Mouse (Mus musculus) myocyte (in vitro differentiated cells): ENCODE measurements at regions not wholly inside any gene's neighbourhood (a gene's known extent, or its start where the extent isn't known, plus 50 kb on each side); places are given as distances from the start of the nearest gene placed in this dataset.

Experiments used
- E2F4 ChIP-seq: IDR thresholded peaks from one replicate; pipeline ENCODE4 v1.6.1; 2011; ENCODE audit warnings: mild to moderate bottlenecking, control low read depth, moderate library complexity; ENCODE audit not compliant: insufficient read depth
- MAX ChIP-seq: IDR thresholded peaks from one replicate; pipeline ENCODE4 v1.6.1; 2011; ENCODE audit warnings: low read depth, mild to moderate bottlenecking, control low read depth
- POLR2A ChIP-seq: IDR thresholded peaks from one replicate; pipeline ENCODE4 v1.6.1; 2011; ENCODE audit warnings: low read depth, mild to moderate bottlenecking, control low read depth, moderate library complexity; ENCODE audit not compliant: insufficient read length
- POLR2AphosphoS2 ChIP-seq: IDR thresholded peaks from one replicate; pipeline ENCODE4 v1.6.1; 2011; ENCODE audit warnings: low read depth, control low read depth; ENCODE audit not compliant: insufficient read length
- TCF12 ChIP-seq: IDR thresholded peaks from one replicate; pipeline ENCODE4 v1.6.1; 2011; ENCODE audit warnings: mild to moderate bottlenecking, control low read depth; ENCODE audit not compliant: poor library complexity, insufficient read depth, severe bottlenecking
- USF1 ChIP-seq: IDR thresholded peaks from one replicate; pipeline ENCODE4 v1.6.1; 2011; ENCODE audit warnings: low read depth, mild to moderate bottlenecking, control low read depth, moderate library complexity

DNA sequence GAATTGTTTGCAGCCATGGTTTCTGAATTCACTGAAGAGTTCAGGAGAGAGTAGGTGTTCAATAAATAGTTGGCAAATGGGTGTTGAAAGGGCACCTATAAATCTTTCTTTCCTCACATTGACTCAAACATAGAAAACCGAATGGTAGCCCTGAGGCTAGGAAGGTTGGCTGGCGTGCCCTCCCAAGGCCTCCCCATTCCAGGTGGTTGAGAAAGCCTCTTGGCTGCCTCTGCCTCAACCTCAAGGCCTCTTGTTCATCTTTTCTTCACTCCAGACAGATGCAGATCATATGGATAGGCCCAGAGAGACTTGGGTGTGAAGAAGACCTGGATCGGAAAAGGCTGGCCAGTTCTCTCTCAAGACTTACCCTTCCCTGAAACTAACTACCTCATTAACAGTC, 245.0 kb upstream of the Id4 start:
- no peak for TF ChIP-seq MAX
- no peak for TF ChIP-seq POLR2A
- no peak for TF ChIP-seq E2F4
- TF ChIP-seq POLR2AphosphoS2: no peak
- no peak for TF ChIP-seq USF1
- no peak for TF ChIP-seq TCF12
